Mouse (Mus musculus): ENCODE measurements at regions not wholly inside any gene's neighbourhood (a gene's known extent, or its start where the extent isn't known, plus 50 kb on each side); places are given as distances from the start of the nearest gene placed in this dataset.

GRCm38 (mm10) chr10:71667160-71667571 lies 319.6 kb downstream of the Ipmk start:
- TF ChIP-seq CTCF (IDR thresholded peaks at IDR 0.05; ENCODE audit: low read depth) (no peak), EP300 (IDR thresholded peaks at IDR 0.05; ENCODE audit: low read depth) (no peak)

Data from heart, postnatal 0 days (tissue).